Mouse (Mus musculus): Measurements from ENCODE around the gene Lrrc2.

Gene Lrrc2

GRCm38 (mm10) chr9:110948813-110949310, 2.5 kb upstream of the Lrrc2 start:
- no peak for DNase-seq

- no peak for DNase-seq
Observed at GRCm38 (mm10) chr9:110950109-110950508, 1.2 kb upstream of the Lrrc2 start.

GRCm38 (mm10) chr9:110951866-110952265, 521 bp downstream of the Lrrc2 start:
- no peak for DNase-seq

GRCm38 (mm10) chr9:110952398-110952797, 1.1 kb downstream of the Lrrc2 start:
- DNase-seq = no peak

- no peak for DNase-seq
Observed at GRCm38 (mm10) chr9:110952931-110953549, 1.7 kb downstream of the Lrrc2 start.

- peak; percentile 29 to 34 for DNase-seq
Observed at GRCm38 (mm10) chr9:110953550-110954461, 2.5 kb downstream of the Lrrc2 start.

GRCm38 (mm10) chr9:110954681-110955445, 3.5 kb downstream of the Lrrc2 start:
- DNase-seq = no peak

GRCm38 (mm10) chr9:110955962-110956361, 4.6 kb downstream of the Lrrc2 start:
- no peak for DNase-seq

- DNase-seq = no peak
Observed at GRCm38 (mm10) chr9:110959669-110960068, 8.3 kb downstream of the Lrrc2 start.

- DNase-seq = no peak
Observed at GRCm38 (mm10) chr9:110960230-110961149, 9.1 kb downstream of the Lrrc2 start.

- DNase-seq = no peak
Observed at GRCm38 (mm10) chr9:110961386-110961785, 10.0 kb downstream of the Lrrc2 start.

- no peak for DNase-seq
Observed at GRCm38 (mm10) chr9:110963566-110964115, 12.3 kb downstream of the Lrrc2 start.

- DNase-seq = no peak
Observed at GRCm38 (mm10) chr9:110965062-110965909, 13.9 kb downstream of the Lrrc2 start.

- no peak for DNase-seq
Observed at GRCm38 (mm10) chr9:110965910-110966231, 14.5 kb downstream of the Lrrc2 start.

- DNase-seq = no peak
Observed at GRCm38 (mm10) chr9:110979411-110979810, 28.1 kb downstream of the Lrrc2 start.

GRCm38 (mm10) chr9:110982351-110982750, 31.0 kb downstream of the Lrrc2 start:
- DNase-seq = no peak

GRCm38 (mm10) chr9:110984096-110984495, 32.8 kb downstream of the Lrrc2 start:
- no peak for DNase-seq

- no peak for DNase-seq
Observed at GRCm38 (mm10) chr9:110985541-110985940, 34.2 kb downstream of the Lrrc2 start.

GRCm38 (mm10) chr9:110985951-110986350, 34.6 kb downstream of the Lrrc2 start:
- no peak for DNase-seq

GRCm38 (mm10) chr9:110987331-110987730, 36.0 kb downstream of the Lrrc2 start:
- DNase-seq = no peak

GRCm38 (mm10) chr9:110988078-110988477, 36.7 kb downstream of the Lrrc2 start:
- no peak for DNase-seq

Data from cerebellum, postnatal 36 days (tissue).